Mouse (Mus musculus) embryonic facial prominence, embryonic 15.5 days (tissue): Measurements from ENCODE around the gene Fsip1. TPM values are rescaled to one million over a fixed set of nuclear protein-coding genes. Genes with fewer than 3 reads are reported as not detected.

Experiments
- ATAC-seq: fragments of 200-750 bp; cut with Nextera tagmentation; 2 replicates; pipeline ENCODE4 v1.8.0; 2017; ENCODE audit warnings: low read depth, moderate TSS enrichment; ENCODE audit not compliant: insufficient number of reproducible peaks, low FRiP score, low TSS enrichment
- H3K27ac ChIP-seq: fragments of 300-500 bp; sonication (generic); replicated peaks from 2 replicates; pipeline ENCODE4 v1.5.1; 2015; ENCODE audit warnings: mild to moderate bottlenecking, inconsistent platforms
- H3K27me3 ChIP-seq: fragments of 300-500 bp; sonication (generic); 2 replicates; pipeline ENCODE4 v1.6.1; 2015; ENCODE audit warnings: inconsistent platforms
- H3K36me3 ChIP-seq: fragments of 300-500 bp; sonication (generic); 2 replicates; pipeline ENCODE4 v1.6.1; 2015; ENCODE audit warnings: mild to moderate bottlenecking, inconsistent platforms
- H3K4me1 ChIP-seq: fragments of 300-500 bp; sonication (generic); 2 replicates; pipeline ENCODE4 v1.6.1; 2015; ENCODE audit warnings: inconsistent platforms
- H3K4me2 ChIP-seq: fragments of 300-500 bp; sonication (generic); replicated peaks from 2 replicates; pipeline ENCODE4 v1.6.1; 2015; ENCODE audit warnings: mild to moderate bottlenecking, inconsistent platforms
- H3K4me3 ChIP-seq: fragments of 300-500 bp; sonication (generic); replicated peaks from 2 replicates; pipeline ENCODE4 v1.5.1; 2015; ENCODE audit warnings: mild to moderate bottlenecking, inconsistent platforms
- H3K9ac ChIP-seq: fragments of 300-500 bp; sonication (generic); 2 replicates; pipeline ENCODE4 v1.6.1; 2015; ENCODE audit warnings: inconsistent platforms
- H3K9me3 ChIP-seq: fragments of 300-500 bp; sonication (generic); replicated peaks from 2 replicates; pipeline ENCODE4 v1.6.1; 2016; ENCODE audit warnings: inconsistent platforms
- WGBS: fragments of 180-500 bp; shearing (Covaris S2); methylation state at CpG from one replicate; pipeline ENCODE4 v1.1.7; 2015; 5-methylcytosine and 5-hydroxymethylcytosine counted together
- polyA plus RNA-seq: library from polyadenylated mRNA; unstranded; fragments of >200 nt; fragmentation: Nextera tagmentation; extraction: Ambion mirVana; gene quantifications from 2 replicates; pipeline ENCODE4 v1.2.1, GENCODE M21; 2015

Fsip1 gene
- polyA plus RNA-seq, 1 experiment from 2014 or later, result 2.6 TPM

GRCm38 (mm10) chr2:118174558-118175383 is 82.0 kb downstream of the Fsip1 start:
- Histone ChIP-seq H3K36me3 (no peaks in the 10 kb centered on the region), H3K27ac (no peak overlapping the region), H3K4me2 (no peak overlapping the region), H3K4me3 (no peak overlapping the region), H3K9me3 (no peaks in the 10 kb centered on the region), H3K4me1 (0 out of 2 replicates have a peak, but pooled peaks cover 3% of the 10 kb centered on the region), H3K9ac (no peak overlapping the region), H3K27me3 (no peaks in the 10 kb centered on the region)
- 60% methylated on average over 10 of the region's 10 CpGs for WGBS
- ATAC-seq, result no peak

DNA sequence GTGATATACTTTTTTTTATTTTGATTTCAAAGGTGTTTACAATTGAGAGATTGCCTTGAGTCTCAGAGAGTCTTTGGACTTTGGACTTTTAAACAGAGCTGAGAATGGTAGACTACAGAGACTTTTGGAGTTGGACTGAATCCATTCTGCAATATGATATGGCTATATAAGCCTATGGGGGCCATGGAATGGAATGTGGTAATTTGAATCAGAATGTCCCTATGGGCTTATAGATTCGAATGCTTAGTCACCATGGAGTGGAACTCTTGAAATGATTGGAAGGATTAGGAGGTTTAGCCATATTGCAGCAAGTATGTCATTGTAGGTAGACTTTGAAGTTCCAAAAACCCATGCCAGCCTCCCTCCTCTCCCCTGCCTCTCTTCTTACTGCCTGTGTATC is 88.5 kb downstream of the Fsip1 start:
- H3K4me2 ChIP-seq, result no peak overlapping the region
- H3K27ac ChIP-seq, result no peak overlapping the region
- no peak overlapping the region for H3K4me3 ChIP-seq
- H3K27me3 ChIP-seq, result no peaks in the 10 kb centered on the region
- H3K4me1 ChIP-seq, result peaks cover 11% of the 10 kb centered on the region; the same call in 1 of the 2 replicates
- no peak for ATAC-seq
- H3K36me3 ChIP-seq, result no peaks in the 10 kb centered on the region
- WGBS, result 23% methylated on average over 1 of the region's 1 CpGs
- no peaks in the 10 kb centered on the region for H3K9me3 ChIP-seq
- no peak overlapping the region for H3K9ac ChIP-seq

GRCm38 (mm10) chr2:118167731-118168130 is 89.0 kb downstream of the Fsip1 start:
- no peak overlapping the region for H3K27ac ChIP-seq
- no peak overlapping the region for H3K4me3 ChIP-seq
- no peaks in the 10 kb centered on the region for H3K9me3 ChIP-seq
- ATAC-seq, result no peak
- 72% methylated on average over 4 of the region's 4 CpGs for WGBS
- H3K4me1 ChIP-seq, result peaks cover 15% of the 10 kb centered on the region
- no peak overlapping the region for H3K9ac ChIP-seq
- H3K27me3 ChIP-seq, result no peaks in the 10 kb centered on the region
- no peaks in the 10 kb centered on the region for H3K36me3 ChIP-seq
- H3K4me2 ChIP-seq, result no peak overlapping the region

DNA sequence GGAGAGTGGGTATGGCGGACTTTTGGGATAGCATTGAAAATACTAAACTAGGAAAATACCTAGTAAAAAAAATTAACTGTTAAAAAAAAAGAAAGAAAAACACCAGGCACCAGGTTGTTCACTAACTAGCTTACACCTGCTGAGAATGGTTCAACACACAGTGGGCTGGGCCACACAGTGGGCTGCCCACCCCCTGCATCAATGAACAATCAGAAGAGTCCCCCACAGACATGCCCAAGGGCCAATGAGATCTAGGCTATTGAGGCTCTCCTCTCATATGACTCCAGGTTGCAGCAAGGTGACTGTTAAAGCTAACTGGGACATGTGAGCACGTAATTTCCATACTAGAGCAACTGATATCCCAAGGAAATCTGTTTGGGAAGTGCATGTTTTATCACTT is 91.1 kb downstream of the Fsip1 start:
- WGBS, result 92% methylated on average over 2 of the region's 2 CpGs
- Histone ChIP-seq H3K9ac (no peak overlapping the region), H3K9me3 (no peaks in the 10 kb centered on the region), H3K4me3 (no peak overlapping the region), H3K27me3 (no peaks in the 10 kb centered on the region), H3K4me1 (peaks cover 25% of the 10 kb centered on the region), H3K36me3 (no peaks in the 10 kb centered on the region), H3K27ac (no peak overlapping the region), H3K4me2 (no peak overlapping the region)
- ATAC-seq, result no peak

- ATAC-seq, result no peak
- Histone ChIP-seq H3K4me1 (peaks cover 41% of the 10 kb centered on the region), H3K27me3 (no peaks in the 10 kb centered on the region), H3K36me3 (no peaks in the 10 kb centered on the region), H3K9me3 (no peaks in the 10 kb centered on the region), H3K4me3 (no peak overlapping the region), H3K27ac (no peak overlapping the region), H3K4me2 (no peak overlapping the region), H3K9ac (no peak overlapping the region)
- WGBS, result 42% methylated on average over 6 of the region's 6 CpGs
Measured at GRCm38 (mm10) chr2:118164137-118164536, 92.6 kb downstream of the Fsip1 start.

DNA sequence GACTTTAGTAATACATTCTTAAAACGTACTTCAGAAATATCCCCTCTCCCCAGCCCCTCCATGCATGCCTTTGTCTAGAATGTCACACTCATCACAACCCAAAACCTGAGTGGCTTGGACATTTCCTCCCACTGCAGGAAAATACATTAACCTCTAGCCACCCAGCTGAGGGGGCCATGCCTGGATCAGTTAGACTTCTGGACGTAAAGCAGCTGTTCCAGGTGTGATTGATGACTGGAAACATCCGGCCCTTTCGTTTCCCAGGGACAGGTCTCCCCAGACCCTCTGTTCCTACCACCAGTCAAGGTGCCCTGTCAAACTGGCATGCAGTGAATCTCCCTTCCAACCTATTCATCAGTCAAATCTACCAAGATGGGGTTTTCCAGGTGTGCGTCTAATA is 94.3 kb downstream of the Fsip1 start:
- no peak overlapping the region for H3K4me2 ChIP-seq
- H3K4me3 ChIP-seq, result no peak overlapping the region
- H3K9me3 ChIP-seq, result no peaks in the 10 kb centered on the region
- H3K27me3 ChIP-seq, result no peaks in the 10 kb centered on the region
- H3K4me1 ChIP-seq, result peaks cover 47% of the 10 kb centered on the region
- H3K27ac ChIP-seq, result peak overlapping the region; percentile 3; the same call in 1 of the 2 replicates
- no peak overlapping the region for H3K9ac ChIP-seq
- no peaks in the 10 kb centered on the region for H3K36me3 ChIP-seq
- no peak for ATAC-seq
- WGBS, result 58% methylated on average over 5 of the region's 5 CpGs

DNA sequence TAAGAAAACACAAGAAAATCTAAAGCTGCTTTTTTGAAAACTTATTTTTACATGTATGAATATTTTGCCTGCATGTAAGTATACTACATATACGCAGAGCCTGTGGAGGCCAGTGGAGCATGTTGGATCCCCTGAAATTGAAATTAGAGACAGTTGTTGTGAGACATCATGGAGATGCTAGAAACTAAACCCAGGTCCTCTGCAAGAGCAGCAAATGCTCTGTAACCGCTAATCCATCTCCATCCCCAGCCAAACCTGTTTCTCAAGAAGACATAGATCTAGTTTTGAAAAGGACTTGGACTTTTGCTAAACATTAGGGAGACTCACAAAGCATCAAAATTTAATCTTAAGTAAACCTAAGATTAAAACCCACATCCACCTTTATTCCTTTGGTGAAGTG is 95.8 kb downstream of the Fsip1 start:
- Histone ChIP-seq H3K4me3 (no peak overlapping the region), H3K9ac (no peak overlapping the region), H3K27me3 (no peaks in the 10 kb centered on the region), H3K36me3 (no peaks in the 10 kb centered on the region), H3K4me2 (no peak overlapping the region), H3K9me3 (no peaks in the 10 kb centered on the region), H3K27ac (peak overlapping the region; percentile 68), H3K4me1 (peaks cover 53% of the 10 kb centered on the region)
- no peak for ATAC-seq
- 49% methylated on average over 2 of the region's 2 CpGs for WGBS

DNA sequence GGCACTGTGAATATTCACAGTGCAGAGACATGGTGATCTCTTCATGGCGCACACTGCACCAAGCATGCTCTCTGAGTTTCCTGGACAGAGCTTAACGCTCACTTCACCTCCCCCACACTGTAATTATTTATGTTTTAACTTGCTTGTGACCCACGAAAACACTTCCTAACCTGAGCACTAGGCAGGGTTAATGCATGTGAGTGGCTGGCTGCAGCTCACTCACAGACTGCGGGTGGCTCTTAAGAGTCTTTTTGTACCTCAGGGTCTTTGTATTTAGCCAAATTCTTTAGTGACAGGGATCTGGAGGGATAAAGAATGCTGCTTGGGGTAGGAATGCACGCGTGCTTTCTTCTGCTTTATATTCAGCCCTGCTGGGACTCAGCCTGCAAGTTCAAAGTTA is 96.2 kb downstream of the Fsip1 start:
- Histone ChIP-seq H3K36me3 (no peaks in the 10 kb centered on the region), H3K9ac (no peak overlapping the region), H3K27ac (peak overlapping the region; percentile 68), H3K4me3 (no peak overlapping the region), H3K4me2 (no peak overlapping the region), H3K27me3 (no peaks in the 10 kb centered on the region), H3K4me1 (peaks cover 53% of the 10 kb centered on the region), H3K9me3 (no peaks in the 10 kb centered on the region)
- no peak for ATAC-seq
- 18% methylated on average over 6 of the region's 6 CpGs for WGBS

DNA sequence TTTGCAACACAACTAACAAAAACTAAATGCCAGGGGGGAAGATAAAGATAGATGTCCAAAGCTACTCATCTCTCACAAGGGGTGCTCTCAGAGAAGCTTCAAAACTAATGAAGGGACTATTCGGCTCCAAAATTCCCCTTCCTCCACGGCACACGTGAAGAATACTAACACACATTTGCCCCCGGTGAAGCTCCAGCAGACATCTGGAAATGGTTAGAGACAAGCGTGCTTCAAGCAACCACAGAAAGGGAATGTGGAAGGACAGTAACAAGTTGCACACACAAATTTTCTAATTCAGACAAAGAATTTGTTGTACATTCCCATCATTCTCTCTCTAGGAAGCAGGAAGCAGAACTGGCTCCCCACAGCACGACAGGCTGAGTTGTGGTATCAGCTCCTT is 97.6 kb downstream of the Fsip1 start:
- Histone ChIP-seq H3K9ac (no peak overlapping the region), H3K36me3 (no peaks in the 10 kb centered on the region), H3K27me3 (no peaks in the 10 kb centered on the region), H3K9me3 (no peaks in the 10 kb centered on the region), H3K4me3 (no peak overlapping the region), H3K4me2 (no peak overlapping the region), H3K27ac (peak overlapping the region; percentile 68), H3K4me1 (peaks cover 51% of the 10 kb centered on the region)
- WGBS, result 18% methylated on average over 6 of the region's 6 CpGs
- no peak for ATAC-seq

DNA sequence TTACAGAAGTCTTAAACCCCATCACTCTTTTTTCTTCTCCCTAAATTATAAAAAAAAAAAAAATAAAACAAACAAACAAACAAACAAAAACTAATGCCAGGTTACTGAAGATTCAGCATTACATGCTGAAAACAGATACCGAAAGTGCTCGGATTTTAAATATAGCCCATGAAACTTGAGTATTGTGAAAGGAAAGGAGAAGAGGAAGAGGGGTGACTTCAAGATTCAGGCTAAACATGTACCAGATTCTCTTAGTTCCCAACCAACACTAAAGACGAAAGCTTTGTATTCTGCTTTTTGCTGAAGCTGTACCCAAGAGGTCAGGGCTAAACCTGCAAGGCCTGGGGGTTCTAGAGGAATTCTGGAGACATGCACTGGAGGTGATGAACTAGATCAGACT is 98.7 kb downstream of the Fsip1 start:
- Histone ChIP-seq H3K4me2 (no peak overlapping the region), H3K36me3 (no peaks in the 10 kb centered on the region), H3K4me1 (peaks cover 41% of the 10 kb centered on the region), H3K9ac (no peak overlapping the region), H3K27me3 (no peaks in the 10 kb centered on the region), H3K27ac (peak overlapping the region; percentile 68), H3K4me3 (no peak overlapping the region), H3K9me3 (no peaks in the 10 kb centered on the region)
- ATAC-seq, result no peak
- WGBS, result 63% methylated on average over 3 of the region's 3 CpGs

- Histone ChIP-seq H3K4me2 (no peak overlapping the region), H3K27me3 (no peaks in the 10 kb centered on the region), H3K4me1 (peaks cover 7% of the 10 kb centered on the region), H3K4me3 (no peak overlapping the region), H3K9me3 (no peaks in the 10 kb centered on the region), H3K36me3 (no peaks in the 10 kb centered on the region), H3K27ac (no peak overlapping the region), H3K9ac (no peak overlapping the region)
- no peak for ATAC-seq
- 51% methylated on average over 12 of the region's 12 CpGs for WGBS
Measured at GRCm38 (mm10) chr2:118149855-118150563, 106.8 kb downstream of the Fsip1 start.
